Mouse (Mus musculus) liver, adult 2 months (tissue): ENCODE measurements around the gene Fam169a.

ENCODE experiments used
- CTCF ChIP-seq: fragments of 200-500 bp; IDR thresholded peaks from 2 replicates; pipeline ENCODE4 v1.5.1; 2011; ENCODE audit warnings: low read depth, low read length, control low read depth
- POLR2A ChIP-seq: fragments of 200-500 bp; IDR thresholded peaks from 2 replicates; pipeline ENCODE4 v1.6.1; 2011; ENCODE audit warnings: low read length, control low read depth; ENCODE audit not compliant: insufficient read depth; ENCODE audit errors: extremely low read depth

DNA sequence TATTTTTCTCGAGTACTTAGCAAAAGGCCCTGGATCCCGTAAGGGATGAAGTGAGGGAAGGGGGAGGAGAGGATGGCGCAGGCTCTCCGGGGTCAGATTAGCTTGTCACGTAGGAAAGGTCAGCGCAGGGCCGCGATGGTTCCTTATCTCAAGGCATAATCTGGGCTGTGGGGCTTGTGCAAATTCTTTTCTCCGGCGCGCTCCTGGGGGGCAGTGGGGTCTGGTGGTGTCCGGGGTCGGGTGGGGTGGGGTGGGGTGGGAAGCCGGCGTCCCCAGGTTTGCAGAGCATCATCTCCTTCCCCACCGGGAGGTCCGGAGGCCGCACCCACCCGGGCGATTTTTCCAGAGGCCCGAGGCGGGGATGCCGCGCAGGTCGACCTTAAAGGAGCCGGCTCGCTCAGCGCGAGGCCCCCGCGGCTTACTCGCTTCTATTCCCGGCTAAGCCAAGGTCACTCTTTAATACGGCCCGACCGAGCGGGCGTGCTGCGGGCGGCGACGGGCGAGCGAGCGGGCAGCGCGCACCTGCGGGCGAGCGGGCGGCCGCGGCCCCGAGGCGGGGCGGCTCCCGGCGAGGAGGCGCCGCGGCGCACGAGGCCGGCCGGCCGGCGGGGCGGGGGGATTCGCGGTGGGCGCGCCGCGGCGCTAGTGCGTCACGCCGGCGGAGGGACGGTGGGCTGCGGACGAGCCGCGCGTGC lies 4.0 kb downstream of the Fam169a start:
- TF ChIP-seq CTCF (no peak), POLR2A (no peak)
